Mouse (Mus musculus) layer of hippocampus, postnatal 10 days (tissue): ENCODE data around the gene Sept7. TPM values are rescaled to one million over a fixed set of nuclear protein-coding genes. Genes with fewer than 3 reads are reported as not detected.
"Not testable (repeated sequence)": the region's sequence is repeated elsewhere in the genome, so short reads cannot be mapped to it uniquely, and the experiment has no call there.

Experiments used
- DNase-seq, 2 experiments: peaks; one replicate each; pipeline ENCODE4 v3.0.0; 2021; ENCODE audit warnings: low spot score in 2 of 2
- total RNA-seq, 2 experiments: library from RNA; stranded (reverse); gene quantifications; 2 replicates each; pipeline ENCODE4 v1.2.3; 2021

Sept7 gene
- total RNA-seq, 2 experiments from 2014 or later, result 268 to 271 TPM

DNA sequence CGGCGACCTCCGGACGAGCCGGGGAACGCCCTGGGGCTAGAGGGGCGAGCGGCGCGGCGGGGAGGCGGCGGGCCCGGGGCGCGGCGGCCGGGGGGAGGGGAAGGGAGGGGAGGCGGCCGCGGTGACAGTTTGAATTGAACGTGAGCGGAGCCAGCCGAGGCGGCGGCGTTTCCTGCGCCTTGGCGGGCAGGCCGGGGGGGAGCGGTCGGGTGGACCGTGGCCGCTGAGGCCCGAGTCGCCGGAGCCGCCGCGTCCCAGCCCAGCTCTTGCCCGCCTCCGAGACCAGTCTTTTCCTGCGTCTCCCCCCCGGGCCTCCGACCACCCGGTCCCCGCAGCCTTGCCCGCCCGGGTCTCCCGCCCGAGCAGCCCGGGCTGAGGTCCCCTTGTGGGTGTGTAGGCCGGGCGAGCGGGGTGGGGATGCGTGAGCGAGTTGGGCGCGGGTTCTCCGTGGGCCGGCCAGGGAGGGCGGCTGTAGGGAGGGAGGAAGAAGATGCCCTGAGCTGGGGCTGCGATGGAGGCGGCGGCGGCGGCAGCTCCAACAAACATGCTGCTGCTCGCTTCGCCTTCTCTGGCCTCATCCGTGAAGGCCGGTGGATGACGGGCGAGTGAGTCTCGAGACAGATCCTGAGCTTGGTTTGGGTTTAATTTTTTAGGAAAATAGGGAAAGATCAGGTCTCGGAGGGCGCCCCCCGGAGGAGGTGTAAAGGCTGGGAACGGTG, 679 bp downstream of the Sept7 start:
- DNase-seq, result peak; percentile 73 to 82

- no peak for DNase-seq
Measured at GRCm38 (mm10) chr9:25253478-25253824, 1.2 kb downstream of the Sept7 start.

GRCm38 (mm10) chr9:25260411-25260810, 8.2 kb downstream of the Sept7 start:
- no peak for DNase-seq

GRCm38 (mm10) chr9:25260979-25261378, 8.7 kb downstream of the Sept7 start:
- no peak for DNase-seq

GRCm38 (mm10) chr9:25262087-25262486, 9.8 kb downstream of the Sept7 start:
- no peak for DNase-seq

DNA sequence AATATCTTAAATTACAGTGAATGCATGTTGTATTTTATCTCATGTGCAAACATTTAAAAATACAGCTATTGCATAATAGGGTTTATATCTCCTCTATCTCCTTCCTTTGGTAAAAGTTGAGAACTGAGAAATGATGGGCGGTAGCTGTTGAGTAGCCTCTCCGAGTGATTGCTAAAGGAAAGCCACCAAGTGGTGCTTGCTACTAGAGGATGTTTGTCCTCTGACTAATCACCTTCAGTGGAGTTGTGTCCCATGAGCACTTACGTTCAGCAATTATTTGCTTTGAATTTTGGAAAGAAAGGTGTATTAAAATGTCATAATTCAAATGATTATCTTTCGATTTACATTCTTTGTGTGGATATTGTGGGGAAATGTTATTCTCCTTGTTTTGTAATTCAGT, 13.6 kb downstream of the Sept7 start:
- DNase-seq, result no peak

GRCm38 (mm10) chr9:25267133-25267532, 14.9 kb downstream of the Sept7 start:
- no peak for DNase-seq

DNA sequence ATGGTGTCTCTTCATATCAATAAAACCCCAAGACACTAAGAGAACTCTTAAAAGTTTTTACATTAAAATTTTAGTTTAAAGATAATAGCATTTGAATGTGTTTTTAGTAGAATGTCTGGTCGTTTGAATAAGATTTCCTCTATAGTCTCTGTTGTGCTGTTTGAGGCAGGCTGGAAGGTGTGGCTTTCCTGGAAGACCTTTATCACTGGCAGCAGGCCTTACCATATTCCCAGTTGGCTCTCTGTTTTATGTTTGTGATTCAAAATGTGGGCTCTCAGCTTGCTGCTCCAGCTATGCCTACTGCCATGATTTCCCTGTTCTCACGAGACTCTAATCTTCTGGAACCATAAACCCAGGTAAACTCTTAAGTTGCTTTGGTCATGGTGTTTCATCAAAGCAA, 15.3 kb downstream of the Sept7 start:
- no peak for DNase-seq

- no peak for DNase-seq
Measured at GRCm38 (mm10) chr9:25271902-25272301, 19.7 kb downstream of the Sept7 start.

- DNase-seq, result no peak
Measured at GRCm38 (mm10) chr9:25289796-25290195, 37.6 kb downstream of the Sept7 start.

DNA sequence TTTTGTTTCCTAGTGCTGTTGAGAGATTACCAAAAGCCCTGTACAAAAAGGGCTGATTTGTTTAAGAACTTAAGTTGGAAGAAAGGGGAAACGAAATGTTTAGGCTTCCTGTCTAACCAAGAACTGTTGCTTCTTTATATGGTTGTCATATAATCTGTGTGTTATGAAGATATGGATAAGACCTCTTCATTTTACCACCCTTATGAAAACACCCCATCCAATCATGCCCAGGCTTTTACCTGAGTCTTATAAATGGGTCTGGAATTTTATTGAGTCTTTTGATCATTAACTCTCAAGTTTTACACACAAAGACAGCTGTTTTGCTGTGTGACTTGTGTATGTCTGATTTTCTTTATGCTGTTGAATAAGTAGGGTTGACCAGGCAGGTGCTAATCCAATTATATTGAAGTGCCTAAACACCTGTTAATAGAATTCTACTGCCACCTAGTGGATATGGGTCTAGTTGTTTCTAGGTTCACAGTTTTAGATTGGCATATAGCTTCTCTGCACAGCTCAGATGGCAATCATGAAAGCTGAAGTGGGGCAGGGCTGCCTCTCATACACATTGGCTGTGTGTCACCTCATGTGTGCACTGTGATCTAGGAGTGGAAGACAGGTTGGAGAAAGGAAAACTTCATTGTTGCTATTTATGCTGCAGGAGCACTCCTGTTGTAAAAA, 57.4 kb downstream of the Sept7 start:
- DNase-seq, result no peak

GRCm38 (mm10) chr9:25314304-25314703, 62.1 kb downstream of the Sept7 start:
- no peak for DNase-seq

DNA sequence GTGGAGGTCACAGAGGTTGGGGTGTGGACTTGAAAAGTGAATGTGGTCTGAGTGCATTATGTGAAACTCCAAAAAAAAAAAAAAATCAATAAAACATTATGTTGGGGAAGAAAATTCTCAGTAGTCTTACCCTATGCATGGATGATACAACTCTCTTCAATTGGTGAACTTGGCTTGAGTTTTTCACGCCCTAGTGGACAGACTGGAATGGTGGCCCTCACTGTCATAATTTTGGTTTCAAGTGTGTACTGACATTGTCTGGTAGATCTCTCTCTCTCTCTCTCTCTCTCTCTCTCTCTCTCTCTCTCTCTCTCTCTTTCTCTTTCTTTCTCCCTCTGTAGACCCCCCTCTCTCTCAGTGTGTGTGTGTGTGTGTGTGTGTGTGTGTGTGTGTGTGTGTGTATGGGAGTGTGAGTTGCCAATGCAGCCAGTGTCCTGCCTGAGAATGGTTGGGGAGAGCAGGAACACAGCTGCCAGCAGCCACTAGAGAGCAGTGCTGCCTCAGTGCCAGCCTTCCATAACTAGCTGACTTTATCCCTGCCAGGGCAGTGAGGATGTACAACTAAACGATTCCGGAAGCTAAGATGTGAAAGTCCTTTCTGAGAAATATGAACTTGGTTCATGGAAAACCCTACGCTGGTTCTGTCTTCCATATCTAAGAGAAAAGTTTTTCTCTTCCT, 65.7 kb downstream of the Sept7 start:
- peak; percentile 64 to 80 for DNase-seq

DNA sequence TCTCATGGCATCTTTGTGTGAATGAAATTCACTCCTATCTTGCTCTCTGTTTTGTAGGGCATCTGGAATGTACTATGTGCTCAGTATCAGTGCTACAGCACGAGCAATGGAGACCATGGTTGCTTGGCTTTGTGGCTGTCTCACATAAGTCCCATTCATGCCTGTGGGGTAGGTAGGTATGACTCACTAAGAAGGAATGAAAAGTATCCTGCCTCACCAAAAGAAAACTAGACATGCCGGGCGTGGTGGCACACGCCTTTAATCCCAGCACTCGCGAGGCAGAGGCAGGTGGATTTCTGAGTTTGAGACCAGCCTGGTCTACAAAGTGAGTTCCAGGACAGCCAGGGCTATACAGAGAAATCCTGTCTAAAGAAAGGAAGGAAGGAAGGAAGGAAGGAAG, 67.4 kb downstream of the Sept7 start:
- DNase-seq, result not testable (repeated sequence)

DNA sequence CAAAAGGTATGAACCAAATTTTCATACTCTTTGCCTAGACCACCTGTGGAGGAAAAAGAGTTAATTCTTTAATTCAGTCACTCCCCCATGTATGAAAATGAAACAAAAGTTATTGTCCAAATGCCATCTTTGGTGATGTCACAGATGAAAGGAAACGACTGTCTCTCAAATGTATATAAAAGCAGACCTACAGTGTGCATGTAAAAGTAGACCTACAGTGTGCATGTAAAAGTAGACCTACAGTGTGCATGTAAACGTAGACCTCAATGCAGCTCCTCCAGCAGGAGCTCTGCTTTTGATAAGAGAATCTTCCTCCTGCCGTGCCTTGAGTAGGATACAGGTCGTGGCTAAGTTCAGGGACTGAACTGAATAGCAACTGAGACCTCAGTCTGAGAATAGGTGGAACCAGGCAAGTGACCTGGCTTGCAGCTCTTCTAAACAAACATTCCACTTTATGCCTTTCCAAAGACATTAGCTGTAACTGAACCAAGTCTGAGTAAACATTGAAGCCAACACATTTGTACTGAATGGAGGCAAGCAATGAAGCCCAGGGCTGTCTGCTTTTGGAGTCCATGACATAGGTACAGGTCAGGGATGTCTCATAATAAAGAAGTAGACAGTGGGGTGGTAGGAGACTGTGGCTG, 75.6 kb downstream of the Sept7 start:
- no peak for DNase-seq

DNA sequence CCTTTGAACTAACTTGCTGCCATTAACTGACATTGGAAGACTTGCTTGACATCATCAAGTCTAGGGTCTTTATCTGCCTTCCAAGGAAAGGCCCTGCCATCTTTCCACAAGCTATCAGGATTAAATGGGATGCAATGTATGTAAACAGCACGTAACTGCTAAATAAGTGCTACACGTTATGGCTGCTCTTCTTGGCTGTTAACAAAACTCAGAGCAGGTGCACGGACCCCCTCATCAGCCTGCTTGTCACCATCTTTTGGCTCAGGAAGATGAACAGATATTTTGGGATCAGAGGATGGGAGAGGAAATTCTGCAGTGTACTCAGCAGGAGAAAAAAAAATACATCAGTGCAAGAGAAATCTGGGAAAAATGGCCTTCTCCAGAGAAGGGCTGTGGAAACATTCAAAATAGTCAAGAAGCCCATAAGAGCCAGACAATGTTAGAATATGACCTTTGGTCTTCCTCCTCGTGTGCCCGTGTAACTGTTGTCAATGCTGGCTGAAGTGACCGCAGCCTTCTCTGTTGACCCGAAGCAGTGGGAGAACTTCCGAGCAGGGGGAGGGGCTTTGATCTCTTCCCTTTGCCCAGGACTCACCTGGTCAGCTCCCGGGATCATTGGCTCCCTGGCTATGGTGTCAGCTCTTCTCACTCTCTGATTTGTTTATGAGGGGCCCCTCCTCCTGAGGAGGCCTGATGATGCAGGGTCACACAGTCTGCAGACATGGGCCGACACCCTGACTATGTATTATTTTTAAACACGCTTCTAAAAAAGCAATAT, 76.9 kb downstream of the Sept7 start:
- no peak for DNase-seq

DNA sequence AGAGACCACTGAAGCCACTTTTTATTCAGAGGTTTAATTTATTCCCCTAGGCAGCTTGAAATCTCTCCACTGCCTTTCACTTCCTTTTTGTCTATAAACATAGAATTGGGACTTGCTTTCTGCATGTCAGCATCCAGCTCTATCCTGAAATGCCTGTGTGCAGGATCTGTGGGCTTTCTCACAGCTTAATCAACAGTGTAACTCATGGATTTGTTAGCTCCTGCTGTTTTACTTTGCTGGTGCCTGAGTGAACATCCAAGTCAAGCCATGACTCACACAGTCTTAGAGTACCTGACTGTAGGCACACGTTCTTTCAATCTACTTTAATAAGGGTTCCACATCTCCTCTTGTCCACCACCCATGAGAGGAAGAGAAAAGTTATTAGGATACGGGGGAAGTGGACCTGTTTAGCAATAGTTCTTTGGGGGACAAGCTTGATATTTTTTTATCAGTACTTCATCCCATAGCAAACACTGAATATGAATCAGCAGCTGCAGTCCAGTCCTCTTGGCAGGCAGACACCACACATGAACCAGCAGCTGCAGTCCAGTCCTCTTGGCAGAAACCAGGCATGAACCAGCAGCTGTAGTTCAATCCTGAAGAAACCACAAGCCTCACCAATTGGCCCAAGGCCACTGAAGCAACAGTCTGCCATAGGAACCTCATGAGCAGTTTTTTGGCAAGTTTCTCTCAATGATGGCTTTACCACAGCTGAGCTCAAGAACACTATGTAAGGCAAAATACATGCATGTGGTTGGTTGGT, 85.4 kb downstream of the Sept7 start:
- no peak for DNase-seq

DNA sequence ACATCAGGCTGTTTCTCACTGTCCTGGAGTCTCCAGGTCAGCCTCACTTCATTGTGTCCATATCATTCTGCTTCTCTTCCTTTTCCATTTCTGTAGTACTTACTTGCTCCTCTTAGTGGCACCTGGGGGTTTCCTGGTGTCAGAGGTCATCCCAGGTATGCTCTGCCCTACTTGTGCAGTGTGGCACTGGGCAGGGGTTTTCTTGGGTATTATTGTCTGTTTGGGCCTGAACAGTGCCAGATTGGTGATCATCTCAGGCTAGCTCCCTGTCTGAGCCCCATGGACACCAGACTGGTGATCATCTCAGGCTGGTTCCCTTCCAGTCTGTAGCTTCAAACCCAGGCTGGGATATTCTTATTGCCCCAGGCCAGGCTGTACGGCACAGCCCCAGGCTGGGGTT, 88.2 kb downstream of the Sept7 start:
- DNase-seq, result no peak

GRCm38 (mm10) chr9:25353775-25354174, 101.5 kb downstream of the Sept7 start:
- DNase-seq, result no peak

- peak; percentile 75 to 78 for DNase-seq
Measured at GRCm38 (mm10) chr9:25355806-25356205, 103.6 kb downstream of the Sept7 start.
